Mouse (Mus musculus): ENCODE results near the gene Atp1b2.

DNA sequence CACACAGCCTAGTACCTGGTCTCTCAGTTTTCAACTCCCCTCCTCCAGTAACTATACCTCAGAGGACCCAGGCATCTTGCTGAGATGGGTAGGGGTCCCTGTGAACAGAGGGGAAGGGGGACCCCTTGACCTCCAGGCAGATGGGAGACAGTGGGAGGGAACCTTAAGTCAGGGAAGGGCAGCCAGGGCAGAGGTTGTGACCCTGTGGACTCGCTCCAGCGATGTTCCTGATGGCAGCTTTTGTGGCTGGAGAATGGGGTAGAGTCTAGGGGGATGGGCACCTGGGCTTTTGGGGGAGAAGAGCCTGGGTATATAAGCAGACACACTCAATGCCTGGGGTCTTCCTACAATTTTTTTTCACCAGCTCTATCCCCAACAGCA, 52.4 kb downstream of the Atp1b2 start:
- TF ChIP-seq CTCF (IDR thresholded peaks at IDR 0.05) (no peak), POLR2A (IDR thresholded peaks at IDR 0.05; ENCODE audit: insufficient read depth, low read depth, low read length) (no peak), EP300 (IDR thresholded peaks at IDR 0.05; ENCODE audit: insufficient read depth, low read depth, low read length) (no peak)

Data from heart, adult 2 months (tissue).